Mouse (Mus musculus) intestine, embryonic 14.5 days (tissue): ENCODE results near the gene Cxcl10. TPM values are rescaled to one million over a fixed set of nuclear protein-coding genes. Genes with fewer than 3 reads are reported as not detected.
A peak's percentile ranks its signal among the peaks of the same experiment; 100 is the strongest.

Experiments
- ATAC-seq: fragments of 200-750 bp; cut with Nextera tagmentation; replicated peaks from 2 replicates; pipeline ENCODE4 v1.8.0; 2017; ENCODE audit warnings: low read depth, moderate number of reproducible peaks, moderate TSS enrichment, moderate library complexity; ENCODE audit not compliant: low FRiP score, low TSS enrichment
- DNase-seq: peaks from one replicate; pipeline ENCODE4 v3.0.0-alpha.2; 2018; ENCODE audit warnings: low spot score
- H3K27ac ChIP-seq: fragments of 300-500 bp; sonication (generic); 2 replicates; pipeline ENCODE4 v1.5.1; 2014; ENCODE audit warnings: low read depth, mild to moderate bottlenecking, control low read depth
- H3K27me3 ChIP-seq: fragments of 300-500 bp; sonication (generic); replicated peaks from 2 replicates; pipeline ENCODE4 v1.6.1; 2014; ENCODE audit warnings: low read length, control low read depth; ENCODE audit not compliant: control insufficient read depth, insufficient read depth
- H3K36me3 ChIP-seq: fragments of 300-500 bp; sonication (generic); 2 replicates; pipeline ENCODE4 v1.6.1; 2014; ENCODE audit warnings: low read length, control low read depth; ENCODE audit not compliant: control insufficient read depth, insufficient read depth
- H3K4me1 ChIP-seq: fragments of 300-500 bp; sonication (generic); replicated peaks from 2 replicates; pipeline ENCODE4 v1.6.1; 2014; ENCODE audit warnings: low read length, control low read depth, mixed read lengths; ENCODE audit not compliant: control insufficient read depth, insufficient read depth
- H3K4me2 ChIP-seq: fragments of 300-500 bp; sonication (generic); 2 replicates; pipeline ENCODE4 v1.6.1; 2014; ENCODE audit warnings: low read length
- H3K4me3 ChIP-seq: fragments of 300-500 bp; sonication (generic); 2 replicates; pipeline ENCODE4 v1.5.1; 2014; ENCODE audit warnings: low read depth, low read length, control low read depth, mixed read lengths
- H3K9ac ChIP-seq: fragments of 300-500 bp; sonication (generic); 2 replicates; pipeline ENCODE4 v1.6.1; 2014; ENCODE audit warnings: mild to moderate bottlenecking, low read length
- H3K9me3 ChIP-seq: fragments of 300-500 bp; sonication (generic); 2 replicates; pipeline ENCODE4 v1.6.1; 2016; ENCODE audit warnings: low read length, control low read depth; ENCODE audit not compliant: control insufficient read depth
- WGBS: fragments of 180-500 bp; shearing (Covaris S2); extraction: QIAGEN DNeasy Blood & Tissue Kit; methylation state at CpG from one replicate; pipeline ENCODE4 v1.1.7; 2014; 5-methylcytosine and 5-hydroxymethylcytosine counted together
- polyA plus RNA-seq: library from polyadenylated mRNA; unstranded; fragments of >200 nt; fragmentation: Nextera tagmentation; extraction: Ambion mirVana; gene quantifications from 2 replicates; pipeline ENCODE4 v1.2.1, GENCODE M21; 2014

The Cxcl10 gene
- polyA plus RNA-seq, 1 experiment from 2014 or later = 3.3 TPM

GRCm38 (mm10) chr5:92374721-92375142 is 26.0 kb upstream of the Cxcl10 start:
- Histone ChIP-seq H3K4me3 (no peak overlapping the region), H3K4me2 (no peak overlapping the region), H3K27me3 (no peaks in the 10 kb centered on the region), H3K9ac (no peak overlapping the region), H3K36me3 (no peaks in the 10 kb centered on the region), H3K4me1 (peaks cover 28% of the 10 kb centered on the region; the same call in 1 of the 2 replicates), H3K9me3 (no peaks in the 10 kb centered on the region), H3K27ac (peak overlapping the region; percentile 29; the same call in 1 of the 2 replicates)
- ATAC-seq (no peak), DNase-seq (peak; percentile 48)
- 39% methylated on average over 6 of the region's 6 CpGs for WGBS

- Histone ChIP-seq H3K9ac (no peak overlapping the region), H3K27me3 (no peaks in the 10 kb centered on the region), H3K4me2 (no peak overlapping the region), H3K9me3 (no peaks in the 10 kb centered on the region), H3K4me3 (no peak overlapping the region), H3K4me1 (peaks cover 25% of the 10 kb centered on the region; the same call in 1 of the 2 replicates), H3K27ac (no peak overlapping the region), H3K36me3 (no peaks in the 10 kb centered on the region)
- ATAC-seq (no peak), DNase-seq (no peak)
- WGBS = 28% methylated on average over 2 of the region's 2 CpGs
Measured at GRCm38 (mm10) chr5:92372605-92373004, 23.9 kb upstream of the Cxcl10 start.

- Histone ChIP-seq H3K36me3 (no peaks in the 10 kb centered on the region), H3K27ac (no peak overlapping the region; the same call in 1 of the 2 replicates), H3K4me2 (no peak overlapping the region), H3K27me3 (no peaks in the 10 kb centered on the region), H3K4me3 (no peak overlapping the region), H3K9me3 (no peaks in the 10 kb centered on the region), H3K4me1 (peaks cover 17% of the 10 kb centered on the region; the same call in 1 of the 2 replicates), H3K9ac (no peak overlapping the region)
- DNase-seq (no peak), ATAC-seq (no peak)
- 80% methylated on average over 14 of the region's 14 CpGs for WGBS
Measured at GRCm38 (mm10) chr5:92371361-92371976, 22.8 kb upstream of the Cxcl10 start.

- no peak overlapping the region; the same call in 1 of the 2 replicates for H3K27ac ChIP-seq
- no peak overlapping the region for H3K9ac ChIP-seq
- ATAC-seq = no peak
- H3K4me3 ChIP-seq = no peak overlapping the region
- H3K4me1 ChIP-seq = peaks cover 15% of the 10 kb centered on the region; the same call in 1 of the 2 replicates
- no peaks in the 10 kb centered on the region for H3K36me3 ChIP-seq
- no peaks in the 10 kb centered on the region for H3K27me3 ChIP-seq
- H3K4me2 ChIP-seq = no peak overlapping the region
- no peaks in the 10 kb centered on the region for H3K9me3 ChIP-seq
- 61% methylated on average over 6 of the region's 6 CpGs for WGBS
- DNase-seq = no peak
Measured at GRCm38 (mm10) chr5:92370891-92371290, 22.2 kb upstream of the Cxcl10 start.

- H3K27me3 ChIP-seq = no peaks in the 10 kb centered on the region
- H3K27ac ChIP-seq = no peak overlapping the region
- WGBS = 66% methylated on average over 6 of the region's 6 CpGs
- H3K4me3 ChIP-seq = no peak overlapping the region
- H3K4me1 ChIP-seq = peaks cover 15% of the 10 kb centered on the region; the same call in 1 of the 2 replicates
- H3K4me2 ChIP-seq = no peak overlapping the region
- DNase-seq (no peak), ATAC-seq (no peak)
- no peaks in the 10 kb centered on the region for H3K36me3 ChIP-seq
- no peak overlapping the region for H3K9ac ChIP-seq
- no peaks in the 10 kb centered on the region for H3K9me3 ChIP-seq
Measured at GRCm38 (mm10) chr5:92370392-92370791, 21.7 kb upstream of the Cxcl10 start.

- no peak for ATAC-seq
- DNase-seq = no peak
- 59% methylated on average over 13 of the region's 13 CpGs for WGBS
Measured at GRCm38 (mm10) chr5:92369151-92369994, 20.7 kb upstream of the Cxcl10 start.

GRCm38 (mm10) chr5:92368392-92368791 is 19.7 kb upstream of the Cxcl10 start:
- no peak for ATAC-seq
- peak; percentile 21 for DNase-seq
- H3K27ac ChIP-seq = no peak overlapping the region
- 53% methylated on average over 10 of the region's 10 CpGs for WGBS
- no peak overlapping the region for H3K4me3 ChIP-seq
- H3K4me2 ChIP-seq = no peak overlapping the region
- H3K9ac ChIP-seq = no peak overlapping the region
- H3K9me3 ChIP-seq = no peaks in the 10 kb centered on the region
- no peaks in the 10 kb centered on the region for H3K27me3 ChIP-seq
- no peaks in the 10 kb centered on the region for H3K36me3 ChIP-seq
- peaks cover 5% of the 10 kb centered on the region; the same call in 1 of the 2 replicates for H3K4me1 ChIP-seq

More at GRCm38 (mm10) chr5:92369151-92369994, 20.7 kb upstream of the Cxcl10 start:
- H3K9ac ChIP-seq = no peak overlapping the region
- peaks cover 10% of the 10 kb centered on the region; the same call in 1 of the 2 replicates for H3K4me1 ChIP-seq
- no peak overlapping the region for H3K4me3 ChIP-seq
- no peak overlapping the region for H3K27ac ChIP-seq
- no peaks in the 10 kb centered on the region for H3K9me3 ChIP-seq
- no peak overlapping the region for H3K4me2 ChIP-seq
- no peaks in the 10 kb centered on the region for H3K36me3 ChIP-seq
- H3K27me3 ChIP-seq = no peaks in the 10 kb centered on the region

GRCm38 (mm10) chr5:92366565-92366964 is 17.9 kb upstream of the Cxcl10 start:
- DNase-seq (no peak), ATAC-seq (no peak; the same call in 1 of the 2 replicates)
- H3K27ac ChIP-seq = no peak overlapping the region
- H3K4me2 ChIP-seq = no peak overlapping the region
- H3K9me3 ChIP-seq = no peaks in the 10 kb centered on the region
- H3K4me3 ChIP-seq = no peak overlapping the region
- H3K36me3 ChIP-seq = no peaks in the 10 kb centered on the region
- H3K27me3 ChIP-seq = no peaks in the 10 kb centered on the region
- no peak overlapping the region for H3K9ac ChIP-seq
- WGBS = 40% methylated on average over 6 of the region's 6 CpGs
- H3K4me1 ChIP-seq = peaks cover 5% of the 10 kb centered on the region; the same call in 1 of the 2 replicates
